Mouse (Mus musculus) G1E (cell line): ENCODE data around the gene Mgat1.

Experiments used
- CTCF ChIP-seq: IDR thresholded peaks from 2 replicates; pipeline ENCODE4 v1.5.1; 2012; ENCODE audit warnings: low read depth, low read length, inconsistent platforms, mixed read lengths
- GATA1 ChIP-seq: IDR thresholded peaks from 2 replicates; pipeline ENCODE4 v1.6.1; 2012; ENCODE audit warnings: borderline replicate concordance, low read length, inconsistent platforms, mixed read lengths
- POLR2AphosphoS5 ChIP-seq: IDR thresholded peaks from 2 replicates; pipeline ENCODE4 v1.6.1; 2012; ENCODE audit warnings: low read depth, low read length, inconsistent platforms; ENCODE audit not compliant: insufficient replicate concordance
- TAL1 ChIP-seq: conservative IDR thresholded peaks from 2 replicates; pipeline ENCODE4 v1.6.1; 2012; ENCODE audit warnings: low read depth, low read length, inconsistent platforms, mixed read lengths

DNA sequence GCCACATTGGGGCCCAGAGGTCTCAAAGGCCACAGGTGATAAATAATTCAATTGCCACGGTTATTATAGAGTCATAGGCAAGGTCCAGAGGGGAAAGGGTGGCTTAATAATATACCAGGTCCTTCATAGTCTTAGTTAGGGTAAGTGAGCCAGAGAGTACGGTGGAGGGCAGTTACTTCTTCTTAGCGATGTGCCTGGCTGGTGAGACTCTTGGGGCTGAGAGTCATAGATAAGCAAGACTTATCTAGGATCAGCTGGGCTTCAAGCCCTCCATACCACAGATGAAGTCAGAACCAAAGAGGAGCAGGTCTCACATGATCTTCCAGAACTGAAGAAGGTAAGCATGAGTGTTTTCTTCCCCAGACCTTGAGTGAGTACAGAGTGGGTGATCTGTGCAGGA, 34.2 kb downstream of the Mgat1 start, which contains the start of gene Olfr1393:
- no peak for TF ChIP-seq POLR2AphosphoS5
- TF ChIP-seq CTCF, result no peak
- no peak for TF ChIP-seq GATA1
- no peak for TF ChIP-seq TAL1
